Mouse (Mus musculus): ENCODE data around the gene Alkbh4. TPM values are rescaled to one million over a fixed set of nuclear protein-coding genes. Genes with fewer than 3 reads are reported as not detected.

The Alkbh4 gene
- polyA plus RNA-seq, 1 experiment from 2014 or later: 9.5 TPM

GRCm38 (mm10) chr5:136122165-136122564 is 13.8 kb upstream of the Alkbh4 start:
- Histone ChIP-seq H3K9ac (ENCODE audit: low read length) (no peak overlapping the region), H3K27ac (replicated peaks in 1 of 2; ENCODE audit: control insufficient read depth in 1 of 2, insufficient read depth in 1 of 2, low read depth in 2 of 2, low read length in 2 of 2) (no peak overlapping the region), H3K4me2 (ENCODE audit: low read length) (no peak overlapping the region), H3K36me3 (ENCODE audit: control insufficient read depth, insufficient read depth, low read length) (peaks cover 66% of the 10 kb centered on the region), H3K9me3 (ENCODE audit: control insufficient read depth, low read length) (no peaks in the 10 kb centered on the region), H3K27me3 (ENCODE audit: control insufficient read depth, insufficient read depth, low read length) (no peaks in the 10 kb centered on the region), H3K4me3 (ENCODE audit: control insufficient read depth in 1 of 2, insufficient read depth in 1 of 2, low read depth in 1 of 2, low read length in 2 of 2) (no peak overlapping the region), H3K4me1 (ENCODE audit: control insufficient read depth in 2 of 2, insufficient read depth in 2 of 2, low read length in 2 of 2) (peaks cover 5 to 10% of the 10 kb centered on the region in 2 experiments)
- no peak for ATAC-seq (ENCODE audit: insufficient number of reproducible peaks, insufficient read depth, low FRiP score, low read depth)
- WGBS: 89% methylated on average over 10 of the region's 10 CpGs

- whole genome bisulfite sequencing: 3% methylated on average over 20 of the region's 20 CpGs
- Histone ChIP-seq H3K36me3 (ENCODE audit: control insufficient read depth, insufficient read depth, low read length) (peaks cover 49% of the 10 kb centered on the region), H3K4me3 (ENCODE audit: control insufficient read depth in 1 of 2, insufficient read depth in 1 of 2, low read depth in 1 of 2, low read length in 2 of 2) (peak overlapping the region; percentile 82 to 85), H3K27ac (replicated peaks in 1 of 2; ENCODE audit: control insufficient read depth in 1 of 2, insufficient read depth in 1 of 2, low read depth in 2 of 2, low read length in 2 of 2) (peak overlapping the region; percentile 14 to 64; a peak in 2 of 4 replicates), H3K9me3 (ENCODE audit: control insufficient read depth, low read length) (no peaks in the 10 kb centered on the region), H3K27me3 (ENCODE audit: control insufficient read depth, insufficient read depth, low read length) (no peaks in the 10 kb centered on the region), H3K4me1 (ENCODE audit: control insufficient read depth in 2 of 2, insufficient read depth in 2 of 2, low read length in 2 of 2) (peaks cover 6 to 14% of the 10 kb centered on the region in 2 experiments), H3K9ac (ENCODE audit: low read length) (peak overlapping the region; percentile 88), H3K4me2 (ENCODE audit: low read length) (peak overlapping the region; percentile 78)
- ATAC-seq (ENCODE audit: insufficient number of reproducible peaks, insufficient read depth, low FRiP score, low read depth): no peak
Measured at GRCm38 (mm10) chr5:136136292-136136990, 495 bp downstream of the Alkbh4 start.

GRCm38 (mm10) chr5:136137658-136138274 is 1.8 kb downstream of the Alkbh4 start:
- Histone ChIP-seq H3K9ac (ENCODE audit: low read length) (no peak overlapping the region), H3K36me3 (ENCODE audit: control insufficient read depth, insufficient read depth, low read length) (peaks cover 46% of the 10 kb centered on the region), H3K27me3 (ENCODE audit: control insufficient read depth, insufficient read depth, low read length) (no peaks in the 10 kb centered on the region), H3K4me1 (ENCODE audit: control insufficient read depth in 2 of 2, insufficient read depth in 2 of 2, low read length in 2 of 2) (peaks cover 6 to 14% of the 10 kb centered on the region in 2 experiments), H3K9me3 (ENCODE audit: control insufficient read depth, low read length) (0 out of 2 replicates have a peak, but pooled peaks cover 4% of the 10 kb centered on the region), H3K4me3 (ENCODE audit: control insufficient read depth in 1 of 2, insufficient read depth in 1 of 2, low read depth in 1 of 2, low read length in 2 of 2) (no peak overlapping the region), H3K4me2 (ENCODE audit: low read length) (no peak overlapping the region), H3K27ac (replicated peaks in 1 of 2; ENCODE audit: control insufficient read depth in 1 of 2, insufficient read depth in 1 of 2, low read depth in 2 of 2, low read length in 2 of 2) (no peak overlapping the region)
- ATAC-seq (ENCODE audit: insufficient number of reproducible peaks, insufficient read depth, low FRiP score, low read depth): no peak
- 75% methylated on average over 13 of the region's 13 CpGs for WGBS

- ATAC-seq (ENCODE audit: insufficient number of reproducible peaks, insufficient read depth, low FRiP score, low read depth): no peak
- no peak overlapping the region for H3K9ac ChIP-seq (ENCODE audit: low read length)
- no peak overlapping the region for H3K27ac ChIP-seq (replicated peaks in 1 of 2; ENCODE audit: control insufficient read depth in 1 of 2, insufficient read depth in 1 of 2, low read depth in 2 of 2, low read length in 2 of 2)
- 0 out of 2 replicates have a peak, but pooled peaks cover 9% of the 10 kb centered on the region for H3K9me3 ChIP-seq (ENCODE audit: control insufficient read depth, low read length)
- H3K4me2 ChIP-seq (ENCODE audit: low read length): no peak overlapping the region
- peaks cover 39% of the 10 kb centered on the region for H3K36me3 ChIP-seq (ENCODE audit: control insufficient read depth, insufficient read depth, low read length)
- peaks cover 6 to 14% of the 10 kb centered on the region in 2 experiments for H3K4me1 ChIP-seq (ENCODE audit: control insufficient read depth in 2 of 2, insufficient read depth in 2 of 2, low read length in 2 of 2)
- no peak overlapping the region for H3K4me3 ChIP-seq (ENCODE audit: control insufficient read depth in 1 of 2, insufficient read depth in 1 of 2, low read depth in 1 of 2, low read length in 2 of 2)
- whole genome bisulfite sequencing: 90% methylated on average over 13 of the region's 13 CpGs
- H3K27me3 ChIP-seq (ENCODE audit: control insufficient read depth, insufficient read depth, low read length): no peaks in the 10 kb centered on the region
Measured at GRCm38 (mm10) chr5:136139393-136139792, 3.4 kb downstream of the Alkbh4 start.

- H3K4me3 ChIP-seq (ENCODE audit: control insufficient read depth in 1 of 2, insufficient read depth in 1 of 2, low read depth in 1 of 2, low read length in 2 of 2): no peak overlapping the region
- WGBS: 92% methylated on average over 10 of the region's 10 CpGs
- 0 out of 2 replicates have a peak, but pooled peaks cover 9% of the 10 kb centered on the region for H3K9me3 ChIP-seq (ENCODE audit: control insufficient read depth, low read length)
- no peak overlapping the region for H3K9ac ChIP-seq (ENCODE audit: low read length)
- peaks cover 39% of the 10 kb centered on the region for H3K36me3 ChIP-seq (ENCODE audit: control insufficient read depth, insufficient read depth, low read length)
- no peaks in the 10 kb centered on the region for H3K27me3 ChIP-seq (ENCODE audit: control insufficient read depth, insufficient read depth, low read length)
- ATAC-seq (ENCODE audit: insufficient number of reproducible peaks, insufficient read depth, low FRiP score, low read depth): no peak
- H3K4me1 ChIP-seq (ENCODE audit: control insufficient read depth in 2 of 2, insufficient read depth in 2 of 2, low read length in 2 of 2): peaks cover 5 to 10% of the 10 kb centered on the region in 2 experiments
- no peak overlapping the region for H3K27ac ChIP-seq (replicated peaks in 1 of 2; ENCODE audit: control insufficient read depth in 1 of 2, insufficient read depth in 1 of 2, low read depth in 2 of 2, low read length in 2 of 2)
- H3K4me2 ChIP-seq (ENCODE audit: low read length): no peak overlapping the region
Measured at GRCm38 (mm10) chr5:136140057-136140482, 4.1 kb downstream of the Alkbh4 start.

- ATAC-seq (ENCODE audit: insufficient number of reproducible peaks, insufficient read depth, low FRiP score, low read depth): no peak
- Histone ChIP-seq H3K4me3 (ENCODE audit: control insufficient read depth in 1 of 2, insufficient read depth in 1 of 2, low read depth in 1 of 2, low read length in 2 of 2) (no peak overlapping the region), H3K27ac (replicated peaks in 1 of 2; ENCODE audit: control insufficient read depth in 1 of 2, insufficient read depth in 1 of 2, low read depth in 2 of 2, low read length in 2 of 2) (no peak overlapping the region), H3K4me2 (ENCODE audit: low read length) (no peak overlapping the region), H3K36me3 (ENCODE audit: control insufficient read depth, insufficient read depth, low read length) (peaks cover 39% of the 10 kb centered on the region), H3K4me1 (ENCODE audit: control insufficient read depth in 2 of 2, insufficient read depth in 2 of 2, low read length in 2 of 2) (no peaks in the 10 kb centered on the region), H3K9ac (ENCODE audit: low read length) (no peak overlapping the region), H3K9me3 (ENCODE audit: control insufficient read depth, low read length) (0 out of 2 replicates have a peak, but pooled peaks cover 9% of the 10 kb centered on the region), H3K27me3 (ENCODE audit: control insufficient read depth, insufficient read depth, low read length) (no peaks in the 10 kb centered on the region)
- WGBS: 86% methylated on average over 5 of the region's 5 CpGs
Measured at GRCm38 (mm10) chr5:136142746-136143145, 6.8 kb downstream of the Alkbh4 start.

- Histone ChIP-seq H3K27me3 (ENCODE audit: control insufficient read depth, insufficient read depth, low read length) (no peaks in the 10 kb centered on the region), H3K9me3 (ENCODE audit: control insufficient read depth, low read length) (0 out of 2 replicates have a peak, but pooled peaks cover 9% of the 10 kb centered on the region), H3K4me2 (ENCODE audit: low read length) (no peak overlapping the region), H3K4me3 (ENCODE audit: control insufficient read depth in 1 of 2, insufficient read depth in 1 of 2, low read depth in 1 of 2, low read length in 2 of 2) (no peak overlapping the region), H3K9ac (ENCODE audit: low read length) (no peak overlapping the region), H3K27ac (replicated peaks in 1 of 2; ENCODE audit: control insufficient read depth in 1 of 2, insufficient read depth in 1 of 2, low read depth in 2 of 2, low read length in 2 of 2) (no peak overlapping the region), H3K36me3 (ENCODE audit: control insufficient read depth, insufficient read depth, low read length) (peaks cover 37% of the 10 kb centered on the region), H3K4me1 (ENCODE audit: control insufficient read depth in 2 of 2, insufficient read depth in 2 of 2, low read length in 2 of 2) (no peaks in the 10 kb centered on the region)
- WGBS: 83% methylated on average over 6 of the region's 6 CpGs
- ATAC-seq (ENCODE audit: insufficient number of reproducible peaks, insufficient read depth, low FRiP score, low read depth): no peak
Measured at GRCm38 (mm10) chr5:136143161-136143755, 7.3 kb downstream of the Alkbh4 start.
